Mouse (Mus musculus) skeletal muscle tissue, postnatal 0 days (tissue): Measurements from ENCODE around the gene Abhd18. TPM values are rescaled to one million over a fixed set of nuclear protein-coding genes. Genes with fewer than 3 reads are reported as not detected.

ENCODE experiments used
- polyA plus RNA-seq: library from polyadenylated mRNA; unstranded; fragments of >200 nt; fragmentation: Nextera tagmentation; extraction: Ambion mirVana; gene quantifications from 2 replicates; pipeline ENCODE4 v1.2.1, GENCODE M21; 2015

The Abhd18 gene
- polyA plus RNA-seq = 22.9 and 30.1 TPM in 2 replicates

DNA sequence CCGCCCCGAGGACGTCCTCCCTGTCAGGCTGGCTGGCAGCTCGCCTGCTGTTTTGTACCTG lies at the start of gene Abhd18:
Abhd18 (plus strand) TSS at position 14 of the 61 bp plus-strand sequence.

DNA sequence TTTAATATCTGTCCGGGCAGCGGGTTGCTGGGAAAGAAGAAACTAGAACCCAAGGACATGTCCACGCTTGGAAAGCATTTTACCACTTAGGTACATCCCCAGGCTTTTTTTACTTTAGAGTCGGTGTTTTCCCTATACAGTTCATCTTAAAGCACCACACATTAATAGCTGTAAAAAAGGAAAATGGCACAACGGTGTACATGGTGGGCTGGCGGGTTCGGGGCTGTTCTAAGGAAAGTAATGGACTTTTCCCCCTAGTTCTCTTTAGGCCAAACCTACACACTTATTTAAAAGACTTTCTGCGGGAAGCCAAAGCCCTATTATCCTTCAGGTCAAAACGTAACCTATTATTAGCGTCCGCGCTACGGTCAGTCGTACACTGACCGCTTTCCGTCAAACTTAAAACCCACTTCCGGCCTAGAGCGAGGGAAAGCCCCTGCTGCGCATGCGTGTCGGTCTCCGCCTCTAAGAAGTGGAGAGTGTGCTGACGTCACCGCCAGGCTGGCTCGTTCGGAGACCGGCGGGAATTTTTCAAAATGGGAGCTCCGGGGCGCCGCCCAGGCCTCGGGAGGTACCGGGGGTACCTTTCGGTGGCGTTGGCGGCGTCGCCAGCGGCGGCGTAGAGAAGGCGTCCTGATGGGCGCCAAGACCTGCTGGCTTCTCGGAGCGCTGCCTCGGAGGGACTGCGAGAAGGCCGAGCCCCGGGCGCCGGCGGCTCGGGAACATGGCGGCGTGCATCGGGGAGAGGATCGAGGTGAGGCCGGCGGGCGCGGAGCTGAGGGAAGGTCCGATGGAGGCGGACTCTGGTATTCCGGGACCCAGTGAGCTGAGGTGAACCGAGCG lies 47.0 kb upstream of the Abhd18 start, which contains the start of gene Plk4:
Plk4 (plus strand) TSS at position 490 of the 843 bp plus-strand sequence.

DNA sequence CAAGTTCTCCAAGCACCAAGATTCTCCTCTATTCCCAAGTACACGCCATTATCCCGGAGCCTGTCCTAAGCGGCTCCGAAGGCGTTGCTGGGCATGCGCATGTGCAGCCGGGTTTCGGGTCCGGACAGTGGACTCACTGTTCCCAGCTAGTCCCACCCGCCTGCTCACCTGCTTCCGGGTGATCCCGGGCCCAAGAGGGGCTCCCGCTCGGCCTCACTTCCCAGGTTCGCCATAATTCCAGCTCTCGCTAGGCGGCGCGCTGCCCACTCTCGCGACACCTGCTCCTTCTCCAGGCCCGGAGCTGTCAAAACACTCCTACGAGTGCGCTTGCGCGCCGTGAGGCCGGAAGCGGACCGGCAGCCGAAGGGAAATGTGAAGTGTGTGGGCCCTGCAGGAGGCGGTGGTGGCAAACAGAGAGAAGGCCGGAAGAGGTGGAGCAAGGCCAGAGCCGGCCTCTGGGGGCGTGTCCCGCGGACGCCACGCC lies 255 bp upstream of the Abhd18 start, which contains the start of gene Mfsd8:
Mfsd8 (minus strand) TSS at position 414 of the 484 bp plus-strand sequence.

DNA sequence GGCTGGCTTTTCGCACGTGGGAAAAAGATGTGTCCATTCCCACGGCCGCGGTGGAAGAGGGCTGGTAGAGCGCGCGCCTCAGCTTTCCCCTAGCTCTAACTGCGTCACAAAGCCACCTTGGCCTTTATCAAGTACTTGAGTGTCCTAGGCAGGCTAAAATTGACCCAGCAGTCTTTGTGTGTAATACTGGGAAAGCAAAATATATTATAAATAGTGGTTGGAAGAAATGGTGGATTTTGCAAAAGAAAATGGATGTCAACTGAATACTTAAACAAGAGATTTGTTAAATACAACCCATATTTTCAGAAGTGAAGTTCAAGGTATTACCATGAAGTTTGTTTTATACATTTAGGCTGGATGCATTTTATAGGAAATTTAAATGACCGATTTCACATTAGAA lies 55.7 kb downstream of the Abhd18 start, which contains the start of gene 1700034I23Rik:
1700034I23Rik (minus strand) TSS at position 101 of the 400 bp plus-strand sequence.

GRCm38 (mm10) chr3:40949170-40949902 lies 102.6 kb downstream of the Abhd18 start, which contains the start of gene Larp1b:
Larp1b (plus strand) TSS chr3:40949828.

Other genes starting within 250 kb of the Abhd18 start
- gene Slc25a31, start 138.1 kb upstream of the Abhd18 start, polyA plus RNA-seq = 0.10 TPM in 1 of 2 replicates, not detected in the other
- gene Hspa4l, start 102.5 kb upstream of the Abhd18 start, polyA plus RNA-seq = 5.7 and 6.5 TPM in 2 replicates
- 9.0 and 11.2 TPM in 2 replicates for gene Plk4, start 47.0 kb upstream of the Abhd18 start, polyA plus RNA-seq
- gene Mfsd8, start 84 bp upstream of the Abhd18 start, polyA plus RNA-seq = 5.5 and 6.9 TPM in 2 replicates
- gene 1700034I23Rik, start 55.6 kb downstream of the Abhd18 start, polyA plus RNA-seq = 0.07 and 0.19 TPM in 2 replicates
- 27.8 and 30.7 TPM in 2 replicates for gene Larp1b, start 102.9 kb downstream of the Abhd18 start, polyA plus RNA-seq
- 34.2 and 49.1 TPM in 2 replicates for gene Pgrmc2, start 236.1 kb downstream of the Abhd18 start, polyA plus RNA-seq